Mouse (Mus musculus) C2C12 (cell line): ENCODE results near the gene Bmpr1a.

Source experiments
- CEBPB ChIP-seq: IDR thresholded peaks from one replicate; pipeline ENCODE4 v1.6.1; 2011; ENCODE audit warnings: low read depth, mild to moderate bottlenecking, control low read depth, moderate library complexity
- CTCF ChIP-seq: IDR thresholded peaks from one replicate; pipeline ENCODE4 v1.5.1; 2011; ENCODE audit not compliant: control insufficient read depth, insufficient read depth, insufficient read length
- MAX ChIP-seq: IDR thresholded peaks from one replicate; pipeline ENCODE4 v1.6.1; 2011; ENCODE audit warnings: mild to moderate bottlenecking, control low read depth
- MYOD1 ChIP-seq: IDR thresholded peaks from one replicate; pipeline ENCODE4 v1.6.1; 2011; ENCODE audit warnings: low read depth; ENCODE audit not compliant: control insufficient read depth, insufficient read length
- MYOG ChIP-seq: IDR thresholded peaks from one replicate; pipeline ENCODE4 v1.6.1; 2011; ENCODE audit not compliant: control insufficient read depth, insufficient read length; ENCODE audit errors: extremely low read depth
- USF1 ChIP-seq: IDR thresholded peaks from one replicate; pipeline ENCODE4 v1.6.1; 2011; ENCODE audit warnings: low read depth, mild to moderate bottlenecking, control low read depth, moderate library complexity

DNA sequence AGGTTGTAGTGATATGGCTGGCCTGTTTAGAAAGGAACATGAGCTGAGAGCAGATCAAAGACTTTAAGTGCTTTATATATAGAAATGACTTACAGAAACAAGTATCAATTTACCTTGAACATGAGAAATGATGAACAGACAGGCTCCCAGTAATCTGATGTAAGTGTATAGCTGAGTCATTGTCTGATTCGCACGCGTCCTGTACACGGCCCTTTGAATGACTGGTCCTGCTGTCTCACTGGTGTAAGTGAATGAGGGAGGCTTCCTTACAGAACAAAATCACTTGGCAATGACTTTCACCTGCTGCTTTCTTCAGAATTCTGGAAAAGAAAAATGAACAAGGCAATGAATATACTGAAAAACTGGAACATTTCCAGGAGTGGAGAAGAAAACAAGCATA is 55.5 kb downstream of the Bmpr1a start:
- TF ChIP-seq CTCF (no peak), MAX (no peak), MYOD1 (peak; percentile 17), CEBPB (no peak), USF1 (no peak), MYOG (no peak)
